Mouse (Mus musculus): ENCODE measurements around the gene Arhgef39. TPM values are rescaled to one million over a fixed set of nuclear protein-coding genes. Genes with fewer than 3 reads are reported as not detected.

The Arhgef39 gene
- 1 to 10 TPM; 5.3 to 7.4 TPM for polyA plus RNA-seq (2017; shearing (Covaris generic))

DNA sequence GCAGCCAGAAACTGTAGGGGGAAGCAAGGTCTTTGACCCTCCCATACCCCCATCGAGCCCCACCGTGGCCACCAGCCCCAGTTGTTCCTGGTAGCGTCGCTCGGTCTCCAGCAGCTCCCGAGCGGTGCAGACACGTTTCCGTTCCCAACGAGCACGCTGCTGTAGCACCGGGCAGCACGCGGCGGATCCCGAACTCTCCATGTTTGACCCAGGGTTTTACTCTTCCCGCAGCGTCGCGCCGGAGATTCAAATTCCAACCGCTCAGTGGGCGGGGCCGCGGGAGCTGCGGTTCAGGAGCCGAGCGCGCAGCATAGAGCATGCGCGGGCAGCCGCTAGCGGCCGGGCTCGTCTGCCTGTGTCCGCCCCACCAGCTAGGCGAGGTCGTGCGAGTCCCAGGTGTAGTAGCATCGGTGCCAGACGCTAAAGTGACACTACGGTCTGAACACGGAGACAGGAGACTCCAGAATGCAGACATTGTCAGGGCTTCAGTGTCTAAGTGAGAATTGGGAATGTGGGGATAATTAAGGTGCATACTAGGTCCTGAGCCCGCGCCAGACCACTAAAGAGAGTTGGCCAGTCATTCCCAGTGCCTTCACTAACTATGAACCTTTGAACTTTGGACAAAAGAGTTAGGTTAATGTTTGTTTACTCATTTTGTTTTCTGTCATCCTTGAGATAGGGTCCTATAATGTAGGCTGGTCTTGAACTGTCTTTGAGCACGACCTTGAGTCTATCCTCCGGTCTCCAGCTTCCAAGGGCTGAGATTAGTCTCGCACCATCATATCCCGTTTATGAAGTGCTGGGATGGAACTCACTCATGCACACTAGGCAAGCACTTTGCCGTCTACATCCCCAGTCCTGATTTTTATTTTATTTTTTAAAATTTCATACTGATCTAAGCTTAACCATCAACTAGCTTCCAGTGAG, at the start of gene Arhgef39:
TSS of gene Arhgef39 (minus strand) at position 289 of the 927 bp plus-strand sequence.
- ATAC-seq = peak; percentile 55

DNA sequence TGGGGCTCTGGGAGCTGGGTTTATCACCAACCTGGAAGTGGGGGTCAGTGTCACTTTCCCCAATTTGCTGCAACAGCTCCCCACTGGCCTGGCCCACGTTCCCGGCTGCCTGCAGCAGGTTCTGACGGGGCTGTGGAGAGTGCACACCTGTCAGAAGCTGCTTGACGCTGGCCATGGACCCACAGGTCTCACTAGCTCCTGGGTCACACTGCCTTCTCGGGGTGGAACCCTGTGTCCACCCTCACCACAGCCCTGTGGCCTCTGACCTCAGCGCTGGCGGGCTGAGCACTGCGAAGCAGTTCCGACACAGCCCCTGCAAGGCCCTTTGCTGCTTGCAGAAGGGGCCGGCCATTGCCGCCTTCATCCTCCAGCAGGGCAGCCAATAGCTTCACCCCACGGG, 49.6 kb upstream of the Arhgef39 start:
- no peak for ATAC-seq

- ATAC-seq = no peak
These were observed 47.7 kb upstream of the Arhgef39 start for GRCm38 (mm10) chr4:43547160-43547559.

DNA sequence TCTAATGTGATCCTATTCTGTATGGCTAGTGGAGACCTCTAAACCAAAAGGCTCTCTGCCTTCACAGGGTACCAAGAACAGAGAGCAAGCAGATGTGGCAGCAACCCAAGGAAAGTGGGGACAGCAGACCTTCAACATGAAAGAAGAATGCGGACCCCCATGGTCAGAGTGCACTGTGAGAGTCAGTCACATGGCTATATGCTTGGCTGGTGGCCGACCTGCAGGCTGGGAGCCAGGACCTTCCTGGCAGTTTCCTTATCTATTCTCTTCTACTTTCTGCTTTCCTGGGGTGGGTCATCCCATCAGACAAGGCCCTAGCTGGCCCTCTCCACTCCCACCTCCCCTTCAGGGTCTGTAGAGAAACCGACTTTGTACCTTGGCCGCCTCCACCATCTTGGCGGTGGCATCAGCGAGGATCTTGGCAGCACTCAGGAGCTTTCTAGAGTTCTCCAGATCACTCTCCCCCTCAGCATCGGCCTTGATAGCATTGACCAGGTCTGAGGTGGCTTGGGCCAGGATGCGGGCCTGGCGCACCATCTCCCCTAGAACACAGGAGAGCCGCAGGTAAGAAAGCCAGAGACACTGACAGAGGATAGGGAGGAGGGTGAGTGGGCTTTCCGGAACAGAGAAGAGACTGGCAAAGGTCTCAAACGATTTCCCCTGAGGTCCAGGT, 47.0 kb upstream of the Arhgef39 start:
- ATAC-seq = no peak

DNA sequence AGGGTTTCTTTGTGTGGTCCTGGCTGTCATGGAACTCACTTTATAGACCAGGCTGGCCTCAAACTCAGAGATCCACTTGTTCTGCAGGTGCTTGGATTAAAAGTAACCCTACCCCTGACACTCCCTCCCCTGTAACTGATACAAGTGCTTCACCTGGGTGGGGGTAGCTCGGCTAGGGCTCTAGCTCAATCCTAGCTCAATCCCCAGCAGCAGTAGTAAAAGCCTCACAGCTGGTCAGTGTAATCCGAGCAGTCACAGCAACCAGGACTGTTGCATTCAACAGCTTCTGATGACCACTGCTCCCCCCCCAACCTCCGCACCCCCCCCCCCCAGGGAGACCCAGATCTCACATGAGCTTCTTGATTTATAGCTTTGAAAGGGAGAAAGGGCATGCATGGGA, 42.5 kb upstream of the Arhgef39 start:
- no peak for ATAC-seq

- ATAC-seq = no peak
These were observed 36.5 kb upstream of the Arhgef39 start for GRCm38 (mm10) chr4:43536031-43536430.

- no peak for ATAC-seq
These were observed 36.1 kb upstream of the Arhgef39 start for GRCm38 (mm10) chr4:43535628-43536027.

- no peak for ATAC-seq
These were observed 33.8 kb upstream of the Arhgef39 start for GRCm38 (mm10) chr4:43533270-43533669.

DNA sequence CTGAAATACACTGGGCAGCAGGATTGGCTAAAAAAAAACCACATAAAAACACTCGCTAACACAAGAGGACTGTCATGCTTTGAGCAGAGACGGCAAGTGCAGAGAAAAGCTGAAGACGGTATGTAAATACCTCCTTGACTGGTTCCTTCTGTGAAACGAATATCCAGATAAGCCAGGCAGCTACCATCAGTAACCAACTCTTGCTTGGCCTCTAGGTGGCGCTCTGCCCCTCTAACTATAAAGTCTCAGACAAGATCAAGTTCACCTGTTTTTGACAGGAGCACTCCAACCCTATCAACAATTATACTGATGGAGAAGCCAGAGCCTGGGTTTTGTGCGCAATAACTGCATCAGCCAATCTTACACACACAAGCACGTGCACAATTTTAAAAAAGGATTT, 31.1 kb upstream of the Arhgef39 start:
- peak; percentile 66 for ATAC-seq

- ATAC-seq = no peak
These were observed 30.6 kb upstream of the Arhgef39 start for GRCm38 (mm10) chr4:43530081-43530501.

- ATAC-seq = no peak
These were observed 29.0 kb upstream of the Arhgef39 start for GRCm38 (mm10) chr4:43528487-43528886.

DNA sequence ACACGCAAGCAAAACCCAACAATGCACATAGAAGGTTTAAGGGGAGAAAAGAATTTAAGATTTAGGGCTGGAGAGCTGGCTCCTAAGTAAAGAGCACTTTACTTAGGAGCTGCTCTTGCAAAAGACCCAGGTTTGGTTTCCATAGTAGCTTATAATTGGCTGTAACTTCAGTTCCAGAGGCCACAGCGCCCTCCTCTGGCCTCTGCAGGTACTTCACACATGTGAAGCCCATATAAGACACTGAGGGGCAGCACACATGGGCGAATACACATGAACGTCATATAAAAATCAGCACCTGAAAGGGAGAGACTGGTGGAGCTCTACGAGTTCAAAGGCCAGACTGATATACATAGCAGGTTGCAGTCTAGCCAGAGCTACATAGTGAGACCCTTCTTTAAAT, 28.4 kb upstream of the Arhgef39 start:
- no peak for ATAC-seq

- ATAC-seq = peak; percentile 68
These were observed 20.5 kb upstream of the Arhgef39 start for GRCm38 (mm10) chr4:43519956-43520355.

DNA sequence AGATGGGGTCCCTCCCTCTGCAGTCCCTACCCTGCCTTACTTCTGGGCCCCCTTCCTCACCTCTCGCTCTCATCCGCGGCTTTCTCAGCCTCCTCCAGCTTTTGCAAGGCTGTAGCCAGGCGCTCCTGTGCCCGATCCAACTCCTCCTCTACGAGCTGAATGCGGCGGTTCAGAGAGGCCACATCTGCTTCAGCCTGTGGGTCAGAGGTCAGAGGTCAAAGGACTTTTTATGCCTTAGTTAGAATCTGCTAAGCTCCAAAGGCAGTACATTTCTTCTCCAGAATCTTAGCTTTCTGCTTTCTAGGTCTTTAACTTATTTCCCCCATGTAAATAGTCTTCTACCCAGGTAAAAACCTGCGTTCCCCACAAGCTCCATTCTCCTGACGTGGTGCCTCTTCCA, 20.1 kb upstream of the Arhgef39 start:
- no peak for ATAC-seq

DNA sequence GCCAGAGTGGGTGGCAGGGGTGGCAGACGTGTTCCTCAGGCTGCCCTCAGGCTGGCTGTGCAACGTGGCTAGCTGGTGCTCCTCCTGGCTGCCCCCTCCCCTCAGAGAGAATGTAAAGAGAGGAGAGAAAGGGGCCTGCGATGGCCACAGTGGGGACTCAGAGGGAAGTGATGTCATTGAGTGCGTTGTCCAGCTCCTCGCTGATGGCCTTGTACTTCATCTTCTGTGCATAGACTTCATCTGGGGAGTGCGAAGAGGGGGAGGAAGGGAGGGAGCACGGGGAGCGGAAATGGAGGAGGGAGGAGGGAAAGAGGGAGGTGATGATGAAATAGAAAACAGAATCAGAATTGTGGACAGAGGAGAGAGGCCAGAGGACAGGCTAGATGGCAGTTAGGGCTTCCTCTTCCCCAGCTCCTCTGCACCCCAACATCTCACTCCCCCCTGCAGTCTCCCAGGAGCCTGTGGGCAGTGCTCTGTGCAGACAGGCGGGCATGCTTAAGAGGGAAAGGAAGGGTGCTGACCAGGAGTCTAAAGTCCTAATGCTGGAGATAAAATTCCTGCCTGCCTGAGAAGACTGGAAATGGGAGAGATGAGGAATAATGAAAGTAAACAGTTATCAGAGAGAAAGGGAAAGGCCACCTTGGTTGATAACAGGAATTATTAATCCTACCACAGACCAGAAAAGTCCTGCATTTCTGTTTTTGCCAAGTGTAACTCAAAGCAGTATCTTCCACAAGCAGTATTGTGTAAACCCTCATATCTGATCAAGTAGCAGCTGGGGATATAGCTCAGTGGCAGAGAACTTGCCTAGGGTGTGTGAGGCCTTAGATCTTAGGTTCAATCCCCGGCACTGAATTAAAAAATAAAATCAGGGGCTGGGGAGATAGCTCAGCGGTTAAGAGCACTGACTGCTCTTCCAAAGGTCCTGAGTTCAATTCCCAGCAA, 16.5 kb upstream of the Arhgef39 start:
- ATAC-seq = no peak

GRCm38 (mm10) chr4:43513791-43514190, 14.3 kb upstream of the Arhgef39 start:
- no peak for ATAC-seq

- no peak for ATAC-seq
These were observed 13.8 kb upstream of the Arhgef39 start for GRCm38 (mm10) chr4:43513300-43513699.

DNA sequence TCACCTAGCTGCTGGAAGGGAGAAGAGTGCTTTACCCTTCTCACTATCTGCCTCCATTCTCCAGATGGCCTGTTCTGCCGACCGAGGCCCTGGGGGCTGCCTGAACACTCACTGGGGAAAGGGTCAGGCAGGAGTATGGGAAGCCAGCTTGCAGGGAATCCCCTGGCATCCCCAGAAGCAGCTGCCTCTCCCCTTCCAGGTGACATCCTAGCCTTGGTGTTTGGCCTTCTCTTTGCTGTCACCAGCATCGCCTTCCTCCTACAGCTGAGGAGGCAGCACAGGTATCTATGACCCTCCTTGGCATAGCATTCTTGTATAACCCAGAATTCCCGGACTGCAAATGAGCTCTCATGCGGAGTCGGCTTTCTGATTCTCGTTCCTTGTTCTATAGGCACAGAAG, 13.2 kb upstream of the Arhgef39 start:
- ATAC-seq = no peak

DNA sequence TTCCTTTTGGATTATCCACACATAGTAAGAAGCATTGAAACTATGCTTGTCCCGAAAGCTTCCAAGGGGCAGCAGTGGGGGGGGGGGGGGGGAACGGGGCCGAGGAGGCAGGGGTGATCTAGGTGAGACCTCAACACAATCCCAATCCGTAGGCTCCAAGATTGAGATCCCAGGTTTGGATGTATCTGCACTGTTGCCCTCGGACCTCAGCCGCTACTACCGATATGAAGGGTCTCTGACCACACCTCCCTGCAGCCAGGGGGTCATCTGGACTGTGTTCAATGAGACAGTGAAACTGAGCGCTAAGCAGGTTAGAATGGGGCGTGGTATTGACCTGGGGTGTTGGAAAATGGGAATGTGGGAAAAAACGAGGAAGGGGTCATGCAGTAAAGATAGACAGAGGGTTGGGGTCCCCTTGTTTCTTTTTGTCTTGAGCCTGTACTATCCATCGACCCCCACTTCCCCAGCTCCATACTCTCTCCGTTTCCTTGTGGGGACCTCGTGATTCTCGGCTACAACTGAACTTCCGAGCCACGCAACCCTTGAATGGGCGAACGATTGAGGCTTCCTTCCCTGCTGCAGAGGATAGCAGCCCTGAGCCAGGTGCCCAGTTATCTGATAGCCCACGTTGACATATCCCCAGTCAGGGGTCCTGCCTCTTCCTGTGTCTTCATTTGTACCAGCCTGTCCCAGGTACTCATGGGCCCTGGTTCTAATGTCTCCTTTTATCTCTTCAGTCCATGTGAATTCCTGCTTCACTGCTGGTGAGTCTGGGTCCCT, 12.4 kb upstream of the Arhgef39 start:
- ATAC-seq = no peak

DNA sequence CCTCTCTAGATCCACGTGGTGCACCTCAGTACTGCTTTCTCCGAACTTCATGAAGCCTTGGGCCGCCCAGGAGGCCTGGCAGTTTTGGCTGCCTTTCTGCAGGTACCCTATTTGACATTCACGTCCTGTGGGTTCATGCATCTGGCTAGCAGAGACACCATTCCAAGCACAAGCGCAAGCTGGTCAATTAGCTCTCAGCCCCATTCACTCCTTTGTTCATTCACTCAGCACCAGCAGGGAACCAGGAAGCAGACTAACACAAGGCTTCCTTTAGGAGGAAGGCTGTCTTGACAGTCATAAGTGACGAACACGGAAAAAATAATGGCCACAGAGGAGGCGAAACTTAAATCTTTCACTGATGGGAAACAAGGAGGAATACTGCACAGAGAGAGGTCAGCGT, 9.6 kb upstream of the Arhgef39 start:
- ATAC-seq = no peak

GRCm38 (mm10) chr4:43508666-43508997, 9.1 kb upstream of the Arhgef39 start:
- ATAC-seq = peak; percentile 99

Data from activated CD4-positive, CD25-positive, alpha-beta regulatory T cell, adult 4 months (primary cell).